Mouse (Mus musculus): ENCODE measurements around the gene Mtss1l.

DNA sequence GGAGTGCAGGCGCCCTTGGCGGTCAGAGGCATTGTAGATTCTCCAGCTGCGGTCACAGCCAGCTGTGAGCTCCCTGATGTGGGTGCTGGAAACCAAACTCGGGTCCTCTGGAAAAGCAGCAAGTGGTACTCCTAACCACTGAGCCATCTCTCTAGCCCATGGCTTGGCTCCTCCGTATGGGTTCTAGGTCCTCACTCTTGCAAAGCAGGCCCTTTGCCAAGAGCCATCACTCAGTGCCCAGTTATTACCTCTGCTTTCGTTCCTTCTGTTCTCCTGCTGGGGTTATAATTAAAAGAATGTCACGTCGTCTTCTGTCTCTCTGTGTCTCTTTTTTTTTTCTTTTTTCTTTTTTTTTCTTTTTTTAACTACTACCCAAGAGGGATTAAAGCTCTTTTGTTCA is 11.8 kb downstream of the Mtss1l start:
- TF ChIP-seq CTCF (IDR thresholded peaks at IDR 0.05; ENCODE audit: low read depth), result no peak
- TF ChIP-seq EP300 (optimal IDR thresholded peaks at IDR 0.05), result no peak

Data from stomach, postnatal 0 days (tissue).